Mouse (Mus musculus): ENCODE data around the gene Cldn22. TPM values are rescaled to one million over a fixed set of nuclear protein-coding genes. Genes with fewer than 3 reads are reported as not detected.

The Cldn22 gene
- polyA plus RNA-seq, 1 experiment from 2014 or later, result not detected

DNA sequence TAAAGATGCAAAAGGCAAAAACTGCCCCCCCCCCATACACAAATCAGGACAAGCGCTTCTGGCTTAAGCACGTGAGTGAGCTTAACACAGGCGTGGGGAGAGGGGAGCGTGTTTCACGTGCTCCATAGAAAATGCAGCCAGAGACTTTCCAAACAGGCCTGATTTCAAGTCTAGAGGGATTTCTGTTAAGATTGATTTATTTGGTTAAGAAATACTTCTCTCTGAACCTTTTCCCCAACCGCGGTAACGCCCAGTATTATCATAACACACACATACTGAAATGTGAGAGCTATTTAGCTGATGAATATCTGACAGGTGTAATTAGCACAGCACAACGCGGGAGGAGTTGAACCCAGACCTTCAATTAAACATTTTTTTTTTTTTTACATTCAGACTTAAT lies 505 bp upstream of the Cldn22 start:
- Histone ChIP-seq H3K27ac (ENCODE audit: low read depth) (no peak overlapping the region), H3K4me3 (ENCODE audit: low read depth, low read length) (no peak overlapping the region), H3K4me1 (ENCODE audit: insufficient read depth) (no peaks in the 10 kb centered on the region), H3K36me3 (replicated peaks; ENCODE audit: insufficient read depth, low read length) (no peaks in the 10 kb centered on the region), H3K9me3 (ENCODE audit: low read length) (no peaks in the 10 kb centered on the region), H3K27me3 (ENCODE audit: insufficient read depth, low read length) (no peaks in the 10 kb centered on the region), H3K9ac (replicated peaks) (no peak overlapping the region), H3K4me2 (ENCODE audit: low read depth, low read length) (no peak overlapping the region)
- DNase-seq (no peak), ATAC-seq (no peak)
- 79% methylated on average over 10 of the region's 10 CpGs for WGBS (ENCODE audit: insufficient replicate concordance)
- TF ChIP-seq EP300 (IDR thresholded peaks at IDR 0.05; ENCODE audit: low read depth) (no peak), CTCF (IDR thresholded peaks at IDR 0.05; ENCODE audit: low read depth) (no peak)

DNA sequence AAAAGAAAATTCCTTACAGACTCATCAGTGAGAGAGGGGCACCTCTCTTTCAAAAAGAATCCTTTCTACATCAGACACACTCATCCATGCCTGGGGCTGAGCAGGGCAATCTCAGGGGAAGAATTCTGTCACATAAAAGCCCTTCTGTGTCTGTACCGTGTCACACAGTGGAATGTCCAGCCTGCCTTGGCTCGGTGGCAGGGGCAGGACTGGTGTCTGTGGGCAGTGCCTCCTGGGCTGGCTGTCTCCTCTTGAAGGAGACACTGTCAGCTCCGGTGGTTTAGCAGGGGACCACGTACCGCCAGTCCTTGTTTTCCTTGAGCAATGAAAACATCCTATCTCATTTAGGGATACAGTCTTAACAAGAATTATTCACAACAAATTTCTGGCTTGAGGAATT lies 1.3 kb downstream of the Cldn22 start:
- WGBS (ENCODE audit: insufficient replicate concordance), result 68% methylated on average over 5 of the region's 5 CpGs
- DNase-seq (no peak), ATAC-seq (no peak)
- no peak overlapping the region for H3K4me3 ChIP-seq (ENCODE audit: low read depth, low read length)
- H3K27ac ChIP-seq (ENCODE audit: low read depth), result no peak overlapping the region
- H3K9me3 ChIP-seq (ENCODE audit: low read length), result no peaks in the 10 kb centered on the region
- H3K27me3 ChIP-seq (ENCODE audit: insufficient read depth, low read length), result no peaks in the 10 kb centered on the region
- H3K4me1 ChIP-seq (ENCODE audit: insufficient read depth), result no peaks in the 10 kb centered on the region
- no peak overlapping the region for H3K9ac ChIP-seq (replicated peaks)
- H3K36me3 ChIP-seq (replicated peaks; ENCODE audit: insufficient read depth, low read length), result 0 out of 2 replicates have a peak, but pooled peaks cover 5% of the 10 kb centered on the region
- TF ChIP-seq CTCF (IDR thresholded peaks at IDR 0.05; ENCODE audit: low read depth) (no peak), EP300 (IDR thresholded peaks at IDR 0.05; ENCODE audit: low read depth) (no peak)
- no peak overlapping the region for H3K4me2 ChIP-seq (ENCODE audit: low read depth, low read length)

DNA sequence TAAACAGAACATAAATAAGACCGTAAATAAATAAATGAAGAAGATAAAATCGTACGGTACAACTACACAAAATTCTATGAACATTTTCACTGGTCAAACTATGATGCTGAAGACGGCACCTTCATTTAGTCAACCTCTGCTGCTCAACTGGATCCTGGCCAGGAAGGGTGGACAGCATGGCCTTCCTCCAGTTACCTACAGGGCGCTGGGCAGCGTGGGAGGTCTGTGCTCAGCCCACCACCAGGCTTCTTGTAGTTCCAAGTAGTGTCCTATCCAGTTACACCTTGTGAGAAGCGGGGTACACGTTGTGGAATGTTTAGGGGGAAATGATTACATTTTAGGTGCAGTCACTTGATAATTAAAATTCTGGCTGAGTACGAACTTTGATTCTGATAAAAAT lies 2.6 kb downstream of the Cldn22 start:
- no peak overlapping the region for H3K27ac ChIP-seq (ENCODE audit: low read depth)
- no peaks in the 10 kb centered on the region for H3K9me3 ChIP-seq (ENCODE audit: low read length)

DNA sequence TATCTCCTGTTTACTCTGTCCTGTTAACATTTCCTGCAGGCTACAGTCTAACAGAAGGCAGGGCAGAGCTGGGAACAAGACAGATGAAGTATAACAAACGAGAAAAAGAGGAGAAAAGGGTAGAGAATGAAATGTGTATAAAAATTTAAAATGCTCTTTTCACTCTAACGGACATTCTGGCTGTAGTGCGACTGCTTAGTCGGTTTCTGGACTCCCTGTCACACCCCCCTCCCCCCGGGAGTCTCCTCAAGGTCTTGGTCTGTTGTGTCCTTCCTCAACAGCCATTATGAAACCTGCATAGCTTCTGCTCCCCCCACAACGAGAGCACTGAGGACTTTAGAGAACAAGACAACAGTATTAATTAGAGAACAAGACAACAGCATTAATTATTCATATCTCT lies 8.3 kb downstream of the Cldn22 start:
- ATAC-seq (no peak), DNase-seq (no peak)
- 65% methylated on average over 6 of the region's 6 CpGs for WGBS (ENCODE audit: insufficient replicate concordance)
- no peak overlapping the region for H3K9ac ChIP-seq (replicated peaks)
- no peaks in the 10 kb centered on the region for H3K27me3 ChIP-seq (ENCODE audit: insufficient read depth, low read length)
- no peak overlapping the region for H3K4me2 ChIP-seq (ENCODE audit: low read depth, low read length)
- H3K36me3 ChIP-seq (replicated peaks; ENCODE audit: insufficient read depth, low read length), result peaks cover 14% of the 10 kb centered on the region
- H3K4me3 ChIP-seq (ENCODE audit: low read depth, low read length), result no peak overlapping the region
- H3K4me1 ChIP-seq (ENCODE audit: insufficient read depth), result no peaks in the 10 kb centered on the region
- H3K9me3 ChIP-seq (ENCODE audit: low read length), result no peaks in the 10 kb centered on the region
- H3K27ac ChIP-seq (ENCODE audit: low read depth), result no peak overlapping the region
- TF ChIP-seq CTCF (IDR thresholded peaks at IDR 0.05; ENCODE audit: low read depth) (no peak), EP300 (IDR thresholded peaks at IDR 0.05; ENCODE audit: low read depth) (no peak)

More for the DNA sequence above, 2.6 kb downstream of the Cldn22 start:
- TF ChIP-seq CTCF (IDR thresholded peaks at IDR 0.05; ENCODE audit: low read depth) (no peak), EP300 (IDR thresholded peaks at IDR 0.05; ENCODE audit: low read depth) (no peak)
- 83% methylated on average over 9 of the region's 9 CpGs for WGBS (ENCODE audit: insufficient replicate concordance)
- no peak overlapping the region for H3K4me2 ChIP-seq (ENCODE audit: low read depth, low read length)
- ATAC-seq (no peak), DNase-seq (no peak)
- no peak overlapping the region for H3K9ac ChIP-seq (replicated peaks)
- H3K36me3 ChIP-seq (replicated peaks; ENCODE audit: insufficient read depth, low read length), result peaks cover 14% of the 10 kb centered on the region
- H3K4me1 ChIP-seq (ENCODE audit: insufficient read depth), result no peaks in the 10 kb centered on the region
- H3K27me3 ChIP-seq (ENCODE audit: insufficient read depth, low read length), result no peaks in the 10 kb centered on the region
- H3K4me3 ChIP-seq (ENCODE audit: low read depth, low read length), result no peak overlapping the region

DNA sequence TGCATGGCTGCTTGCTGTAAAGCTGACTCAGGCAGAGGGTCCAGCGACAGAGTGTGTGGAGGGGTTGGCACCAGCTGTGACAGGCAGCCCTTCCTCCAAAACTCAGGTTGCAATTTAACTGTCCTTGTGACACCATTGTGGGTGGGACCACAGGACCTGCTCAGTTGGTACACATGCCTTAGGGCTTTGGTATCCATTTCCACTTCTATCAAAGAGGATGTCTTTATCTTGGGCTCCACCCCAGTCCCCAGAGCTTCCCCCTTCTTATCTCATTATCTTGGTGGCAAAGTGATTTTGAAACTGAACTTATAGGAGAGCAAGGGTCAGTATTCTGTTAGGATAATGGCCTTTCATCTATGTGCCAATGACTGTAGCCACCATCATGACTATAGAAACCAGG lies 9.7 kb downstream of the Cldn22 start:
- Histone ChIP-seq H3K36me3 (replicated peaks; ENCODE audit: insufficient read depth, low read length) (peaks cover 14% of the 10 kb centered on the region), H3K9ac (replicated peaks) (no peak overlapping the region), H3K27me3 (ENCODE audit: insufficient read depth, low read length) (no peaks in the 10 kb centered on the region), H3K4me2 (ENCODE audit: low read depth, low read length) (no peak overlapping the region), H3K9me3 (ENCODE audit: low read length) (no peaks in the 10 kb centered on the region), H3K4me1 (ENCODE audit: insufficient read depth) (no peaks in the 10 kb centered on the region), H3K27ac (ENCODE audit: low read depth) (no peak overlapping the region), H3K4me3 (ENCODE audit: low read depth, low read length) (no peak overlapping the region)
- WGBS (ENCODE audit: insufficient replicate concordance), result 68% methylated on average over 1 of the region's 1 CpGs
- DNase-seq, result no peak
- TF ChIP-seq CTCF (IDR thresholded peaks at IDR 0.05; ENCODE audit: low read depth) (no peak), EP300 (IDR thresholded peaks at IDR 0.05; ENCODE audit: low read depth) (no peak)
- ATAC-seq, result no peak

DNA sequence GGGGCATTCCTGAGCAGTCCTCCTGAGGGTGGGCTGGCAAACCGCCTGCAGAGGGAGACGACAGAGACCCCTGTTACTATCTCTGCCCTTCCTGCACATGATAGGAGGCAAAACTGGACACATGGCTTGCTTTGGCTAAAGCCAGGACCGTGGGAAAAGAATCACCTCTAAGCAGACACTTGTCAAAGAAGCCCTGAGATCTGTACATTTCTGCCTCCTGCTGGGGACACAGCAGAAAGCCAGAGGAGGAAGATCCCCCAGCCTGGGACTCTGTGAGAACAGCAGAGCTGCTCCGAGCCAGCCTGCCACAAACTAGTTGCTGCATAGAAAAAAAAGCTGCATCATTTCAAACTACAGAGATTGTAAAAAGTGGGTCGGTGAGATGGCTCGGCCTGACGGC lies 18.8 kb downstream of the Cldn22 start:
- Histone ChIP-seq H3K4me1 (ENCODE audit: insufficient read depth) (no peaks in the 10 kb centered on the region), H3K36me3 (replicated peaks; ENCODE audit: insufficient read depth, low read length) (peaks cover 16% of the 10 kb centered on the region), H3K27me3 (ENCODE audit: insufficient read depth, low read length) (no peaks in the 10 kb centered on the region), H3K27ac (ENCODE audit: low read depth) (no peak overlapping the region), H3K9me3 (ENCODE audit: low read length) (no peaks in the 10 kb centered on the region), H3K4me3 (ENCODE audit: low read depth, low read length) (no peak overlapping the region), H3K9ac (replicated peaks) (no peak overlapping the region), H3K4me2 (ENCODE audit: low read depth, low read length) (no peak overlapping the region)
- 80% methylated on average over 7 of the region's 7 CpGs for WGBS (ENCODE audit: insufficient replicate concordance)
- DNase-seq, result no peak
- TF ChIP-seq EP300 (IDR thresholded peaks at IDR 0.05; ENCODE audit: low read depth), result no peak
- no peak for TF ChIP-seq CTCF (IDR thresholded peaks at IDR 0.05; ENCODE audit: low read depth)
- ATAC-seq, result no peak

DNA sequence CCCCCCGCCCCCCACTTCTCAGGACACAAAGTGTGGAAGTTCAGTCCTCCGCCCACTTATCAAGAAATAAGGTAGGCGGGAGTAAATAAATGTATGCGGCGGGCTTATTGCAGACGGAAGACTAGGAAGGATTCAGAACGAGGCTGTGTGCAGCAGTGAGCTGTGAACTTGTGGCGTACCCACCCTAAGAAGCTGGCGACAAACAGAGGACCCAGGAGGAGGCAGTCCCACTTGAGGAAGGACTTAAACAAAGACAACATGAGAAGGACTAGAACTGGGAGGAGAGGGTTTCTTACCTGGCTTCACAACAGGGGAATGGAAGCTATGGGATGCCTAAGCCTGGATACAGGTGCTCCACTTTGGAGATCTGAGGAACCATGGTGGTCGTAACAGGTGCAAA lies 19.4 kb downstream of the Cldn22 start:
- 89% methylated on average over 10 of the region's 10 CpGs for WGBS (ENCODE audit: insufficient replicate concordance)
- TF ChIP-seq CTCF (IDR thresholded peaks at IDR 0.05; ENCODE audit: low read depth) (no peak), EP300 (IDR thresholded peaks at IDR 0.05; ENCODE audit: low read depth) (no peak)
- no peaks in the 10 kb centered on the region for H3K27me3 ChIP-seq (ENCODE audit: insufficient read depth, low read length)
- no peaks in the 10 kb centered on the region for H3K4me1 ChIP-seq (ENCODE audit: insufficient read depth)
- H3K27ac ChIP-seq (ENCODE audit: low read depth), result no peak overlapping the region
- DNase-seq (no peak), ATAC-seq (no peak)
- H3K4me3 ChIP-seq (ENCODE audit: low read depth, low read length), result no peak overlapping the region
- H3K36me3 ChIP-seq (replicated peaks; ENCODE audit: insufficient read depth, low read length), result peaks cover 19% of the 10 kb centered on the region
- no peak overlapping the region for H3K9ac ChIP-seq (replicated peaks)
- H3K4me2 ChIP-seq (ENCODE audit: low read depth, low read length), result no peak overlapping the region
- H3K9me3 ChIP-seq (ENCODE audit: low read length), result no peaks in the 10 kb centered on the region
